Mouse (Mus musculus): Measurements from ENCODE around the gene Kcnma1.

Gene Kcnma1

GRCm38 (mm10) chr14:23491359-23491758 lies 522.9 kb downstream of the Kcnma1 start:
- Histone ChIP-seq H3K4me1 (replicated peaks; ENCODE audit: low read depth, low read length) (no peaks in the 10 kb centered on the region), H3K9me3 (ENCODE audit: low read length) (no peaks in the 10 kb centered on the region), H3K4me3 (replicated peaks; ENCODE audit: low read length) (no peak overlapping the region), H3K36me3 (ENCODE audit: insufficient read depth, low read length) (no peaks in the 10 kb centered on the region), H3K27me3 (ENCODE audit: insufficient read depth, low read length) (no peaks in the 10 kb centered on the region)
- TF ChIP-seq NANOG (IDR thresholded peaks at IDR 0.05; ENCODE audit: borderline replicate concordance, low read length) (no peak), POU5F1 (IDR thresholded peaks at IDR 0.05; ENCODE audit: borderline replicate concordance, low read length) (no peak), CTCF (conservative IDR thresholded peaks at IDR 0.05; ENCODE audit: low read length) (no peak)

GRCm38 (mm10) chr14:23486687-23487086 lies 527.6 kb downstream of the Kcnma1 start:
- Histone ChIP-seq H3K4me3 (replicated peaks; ENCODE audit: low read length) (no peak overlapping the region), H3K9me3 (ENCODE audit: low read length) (no peaks in the 10 kb centered on the region), H3K4me1 (replicated peaks; ENCODE audit: low read depth, low read length) (no peaks in the 10 kb centered on the region), H3K36me3 (ENCODE audit: insufficient read depth, low read length) (no peaks in the 10 kb centered on the region), H3K27me3 (ENCODE audit: insufficient read depth, low read length) (no peaks in the 10 kb centered on the region)
- TF ChIP-seq POU5F1 (IDR thresholded peaks at IDR 0.05; ENCODE audit: borderline replicate concordance, low read length) (no peak), NANOG (IDR thresholded peaks at IDR 0.05; ENCODE audit: borderline replicate concordance, low read length) (no peak), CTCF (conservative IDR thresholded peaks at IDR 0.05; ENCODE audit: low read length) (no peak)

GRCm38 (mm10) chr14:23485802-23486500 lies 528.3 kb downstream of the Kcnma1 start:
- TF ChIP-seq NANOG (IDR thresholded peaks at IDR 0.05; ENCODE audit: borderline replicate concordance, low read length) (no peak), POU5F1 (IDR thresholded peaks at IDR 0.05; ENCODE audit: borderline replicate concordance, low read length) (no peak), CTCF (conservative IDR thresholded peaks at IDR 0.05; ENCODE audit: low read length) (no peak)
- Histone ChIP-seq H3K36me3 (ENCODE audit: insufficient read depth, low read length) (no peaks in the 10 kb centered on the region), H3K4me3 (replicated peaks; ENCODE audit: low read length) (no peak overlapping the region), H3K4me1 (replicated peaks; ENCODE audit: low read depth, low read length) (no peaks in the 10 kb centered on the region), H3K27me3 (ENCODE audit: insufficient read depth, low read length) (no peaks in the 10 kb centered on the region), H3K9me3 (ENCODE audit: low read length) (peaks cover under 1% of the 10 kb centered on the region; the same call in 1 of the 2 replicates)

GRCm38 (mm10) chr14:23475129-23475528 lies 539.2 kb downstream of the Kcnma1 start:
- no peaks in the 10 kb centered on the region for H3K36me3 ChIP-seq (ENCODE audit: insufficient read depth, low read length)
- TF ChIP-seq NANOG (IDR thresholded peaks at IDR 0.05; ENCODE audit: borderline replicate concordance, low read length) = no peak
- TF ChIP-seq POU5F1 (IDR thresholded peaks at IDR 0.05; ENCODE audit: borderline replicate concordance, low read length) = no peak
- no peak for TF ChIP-seq CTCF (conservative IDR thresholded peaks at IDR 0.05; ENCODE audit: low read length)
- no peaks in the 10 kb centered on the region for H3K4me1 ChIP-seq (replicated peaks; ENCODE audit: low read depth, low read length)
- H3K9me3 ChIP-seq (ENCODE audit: low read length) = no peaks in the 10 kb centered on the region
- no peaks in the 10 kb centered on the region for H3K27me3 ChIP-seq (ENCODE audit: insufficient read depth, low read length)
- H3K4me3 ChIP-seq (replicated peaks; ENCODE audit: low read length) = no peak overlapping the region

GRCm38 (mm10) chr14:23470071-23470470 lies 544.2 kb downstream of the Kcnma1 start:
- H3K36me3 ChIP-seq (ENCODE audit: insufficient read depth, low read length) = no peaks in the 10 kb centered on the region
- H3K4me3 ChIP-seq (replicated peaks; ENCODE audit: low read length) = no peak overlapping the region
- H3K4me1 ChIP-seq (replicated peaks; ENCODE audit: low read depth, low read length) = no peaks in the 10 kb centered on the region
- TF ChIP-seq CTCF (conservative IDR thresholded peaks at IDR 0.05; ENCODE audit: low read length) (no peak), POU5F1 (IDR thresholded peaks at IDR 0.05; ENCODE audit: borderline replicate concordance, low read length) (no peak), NANOG (IDR thresholded peaks at IDR 0.05; ENCODE audit: borderline replicate concordance, low read length) (no peak)
- H3K27me3 ChIP-seq (ENCODE audit: insufficient read depth, low read length) = no peaks in the 10 kb centered on the region
- no peaks in the 10 kb centered on the region for H3K9me3 ChIP-seq (ENCODE audit: low read length)

- TF ChIP-seq CTCF (conservative IDR thresholded peaks at IDR 0.05; ENCODE audit: low read length) (no peak), POU5F1 (IDR thresholded peaks at IDR 0.05; ENCODE audit: borderline replicate concordance, low read length) (no peak), NANOG (IDR thresholded peaks at IDR 0.05; ENCODE audit: borderline replicate concordance, low read length) (no peak)
- no peaks in the 10 kb centered on the region for H3K9me3 ChIP-seq (ENCODE audit: low read length)
- H3K4me1 ChIP-seq (replicated peaks; ENCODE audit: low read depth, low read length) = peaks cover 5% of the 10 kb centered on the region; the same call in 1 of the 2 replicates
- no peaks in the 10 kb centered on the region for H3K36me3 ChIP-seq (ENCODE audit: insufficient read depth, low read length)
- 0 out of 2 replicates have a peak, but pooled peaks cover 11% of the 10 kb centered on the region for H3K27me3 ChIP-seq (ENCODE audit: insufficient read depth, low read length)
- H3K4me3 ChIP-seq (replicated peaks; ENCODE audit: low read length) = no peak overlapping the region
Measured at GRCm38 (mm10) chr14:23465135-23465534, 549.2 kb downstream of the Kcnma1 start.

GRCm38 (mm10) chr14:23458560-23458959 lies 555.7 kb downstream of the Kcnma1 start:
- Histone ChIP-seq H3K4me3 (replicated peaks; ENCODE audit: low read length) (no peak overlapping the region), H3K9me3 (ENCODE audit: low read length) (no peaks in the 10 kb centered on the region), H3K4me1 (replicated peaks; ENCODE audit: low read depth, low read length) (peaks cover 12% of the 10 kb centered on the region; the same call in 1 of the 2 replicates), H3K27me3 (ENCODE audit: insufficient read depth, low read length) (peaks cover 24% of the 10 kb centered on the region; the same call in 1 of the 2 replicates), H3K36me3 (ENCODE audit: insufficient read depth, low read length) (no peaks in the 10 kb centered on the region)
- TF ChIP-seq CTCF (conservative IDR thresholded peaks at IDR 0.05; ENCODE audit: low read length) (no peak), POU5F1 (IDR thresholded peaks at IDR 0.05; ENCODE audit: borderline replicate concordance, low read length) (no peak), NANOG (IDR thresholded peaks at IDR 0.05; ENCODE audit: borderline replicate concordance, low read length) (no peak)

GRCm38 (mm10) chr14:23451681-23452080 lies 562.6 kb downstream of the Kcnma1 start:
- H3K4me3 ChIP-seq (replicated peaks; ENCODE audit: low read length) = no peak overlapping the region

More at GRCm38 (mm10) chr14:23451681-23452080, 562.6 kb downstream of the Kcnma1 start:
- Histone ChIP-seq H3K36me3 (ENCODE audit: insufficient read depth, low read length) (no peaks in the 10 kb centered on the region), H3K27me3 (ENCODE audit: insufficient read depth, low read length) (no peaks in the 10 kb centered on the region), H3K4me1 (replicated peaks; ENCODE audit: low read depth, low read length) (no peaks in the 10 kb centered on the region), H3K9me3 (ENCODE audit: low read length) (no peaks in the 10 kb centered on the region)
- TF ChIP-seq NANOG (IDR thresholded peaks at IDR 0.05; ENCODE audit: borderline replicate concordance, low read length) (no peak), POU5F1 (IDR thresholded peaks at IDR 0.05; ENCODE audit: borderline replicate concordance, low read length) (no peak), CTCF (conservative IDR thresholded peaks at IDR 0.05; ENCODE audit: low read length) (no peak)
